Mouse (Mus musculus) limb, embryonic 11.5 days (tissue): ENCODE results near the gene Hspb2. TPM values are rescaled to one million over a fixed set of nuclear protein-coding genes. Genes with fewer than 3 reads are reported as not detected.
A peak's percentile ranks its signal among the peaks of the same experiment; 100 is the strongest.

Experiments
- ATAC-seq: fragments of 200-750 bp; cut with Nextera tagmentation; 2 replicates; pipeline ENCODE4 v1.8.0; 2017; ENCODE audit warnings: low read depth; ENCODE audit not compliant: insufficient number of reproducible peaks, low FRiP score, low TSS enrichment
- DNase-seq: peaks from one replicate; pipeline ENCODE4 v3.0.0-alpha.2; 2015; ENCODE audit warnings: low spot score
- H3K27ac ChIP-seq: fragments of 300-500 bp; sonication (generic); replicated peaks from 2 replicates; pipeline ENCODE4 v1.5.1; 2014; ENCODE audit warnings: low read depth, mild to moderate bottlenecking, low read length
- H3K27me3 ChIP-seq: fragments of 300-500 bp; sonication (generic); 2 replicates; pipeline ENCODE4 v1.6.1; 2014; ENCODE audit warnings: mild to moderate bottlenecking, low read length, mixed read lengths; ENCODE audit not compliant: control insufficient read depth, insufficient read depth
- H3K36me3 ChIP-seq: fragments of 300-500 bp; sonication (generic); 2 replicates; pipeline ENCODE4 v1.6.1; 2014; ENCODE audit warnings: mild to moderate bottlenecking, low read length, moderate library complexity, mixed read lengths; ENCODE audit not compliant: control insufficient read depth, insufficient read depth
- H3K4me1 ChIP-seq: fragments of 300-500 bp; sonication (generic); 2 replicates; pipeline ENCODE4 v1.6.1; 2014; ENCODE audit warnings: low read length, mixed read lengths; ENCODE audit not compliant: control insufficient read depth, insufficient read depth
- H3K4me2 ChIP-seq: fragments of 300-500 bp; sonication (generic); 2 replicates; pipeline ENCODE4 v1.6.1; 2014; ENCODE audit warnings: low read depth, mild to moderate bottlenecking, moderate library complexity; ENCODE audit not compliant: severe bottlenecking
- H3K4me3 ChIP-seq: fragments of 300-500 bp; sonication (generic); 2 replicates; pipeline ENCODE4 v1.5.1; 2014; ENCODE audit warnings: low read depth, low read length
- H3K9ac ChIP-seq: fragments of 300-500 bp; sonication (generic); 2 replicates; pipeline ENCODE4 v1.6.1; 2014; ENCODE audit warnings: mild to moderate bottlenecking, low read length
- H3K9me3 ChIP-seq: fragments of 300-500 bp; sonication (generic); 2 replicates; pipeline ENCODE4 v1.6.1; 2016; ENCODE audit warnings: low read length; ENCODE audit not compliant: control insufficient read depth
- WGBS: fragments of 180-500 bp; shearing (Covaris S2); extraction: QIAGEN DNeasy Blood & Tissue Kit; methylation state at CpG from one replicate; pipeline ENCODE4 v1.1.7; 2014; 5-methylcytosine and 5-hydroxymethylcytosine counted together
- polyA plus RNA-seq: library from polyadenylated mRNA; unstranded; fragments of >200 nt; fragmentation: Nextera tagmentation; extraction: Ambion mirVana; gene quantifications from 2 replicates; pipeline ENCODE4 v1.2.1, GENCODE M21; 2014

Gene Hspb2
- 3.1 and 3.5 TPM in 2 replicates for polyA plus RNA-seq

DNA sequence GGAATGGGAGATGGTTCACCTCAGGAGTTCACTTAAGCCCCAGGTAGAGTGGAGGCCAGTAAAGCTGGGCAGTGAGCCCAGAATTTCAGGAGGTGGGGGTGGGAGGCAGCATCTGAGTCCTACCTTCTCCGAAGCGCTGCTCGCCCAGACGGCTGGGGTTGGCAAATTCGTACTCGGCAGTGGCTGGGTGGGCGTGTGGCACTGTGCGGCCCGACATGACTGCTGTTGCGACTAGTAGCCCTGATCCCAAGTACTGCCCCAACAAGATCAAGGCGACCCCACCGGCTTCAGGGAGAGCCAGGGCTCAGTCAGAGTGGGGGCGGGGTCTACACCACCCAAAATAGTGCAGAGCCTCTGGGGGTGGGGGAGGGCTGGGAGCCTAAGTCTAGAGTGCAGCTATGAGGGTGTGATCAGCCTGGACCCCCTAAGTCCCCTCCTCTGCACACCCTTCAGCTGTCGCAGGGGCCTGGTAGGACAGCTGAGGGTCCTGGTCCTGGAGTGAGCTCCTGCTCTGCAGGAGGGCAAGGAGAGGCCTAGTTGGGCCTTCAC, at the start of gene Hspb2:
Gene Hspb2, minus strand, starts transcription at position 301 of the 549 bp plus-strand sequence.
- ATAC-seq (0 out of 2 replicates have a peak, but pooled peaks have one; percentile 35), DNase-seq (no peak)
- 65% methylated on average over 14 of the region's 14 CpGs for WGBS
- no peaks in the 10 kb centered on the region for H3K4me1 ChIP-seq
- no peak within 1 kb of the TSS for H3K9ac ChIP-seq
- no peaks in the 10 kb centered on the region for H3K36me3 ChIP-seq
- no peaks in the 10 kb centered on the region for H3K9me3 ChIP-seq
- no peak within 1 kb of the TSS for H3K27ac ChIP-seq
- H3K4me3 ChIP-seq: no peak within 1 kb of the TSS
- no peak within 1 kb of the TSS for H3K4me2 ChIP-seq
- H3K27me3 ChIP-seq: no peaks in the 10 kb centered on the region

DNA sequence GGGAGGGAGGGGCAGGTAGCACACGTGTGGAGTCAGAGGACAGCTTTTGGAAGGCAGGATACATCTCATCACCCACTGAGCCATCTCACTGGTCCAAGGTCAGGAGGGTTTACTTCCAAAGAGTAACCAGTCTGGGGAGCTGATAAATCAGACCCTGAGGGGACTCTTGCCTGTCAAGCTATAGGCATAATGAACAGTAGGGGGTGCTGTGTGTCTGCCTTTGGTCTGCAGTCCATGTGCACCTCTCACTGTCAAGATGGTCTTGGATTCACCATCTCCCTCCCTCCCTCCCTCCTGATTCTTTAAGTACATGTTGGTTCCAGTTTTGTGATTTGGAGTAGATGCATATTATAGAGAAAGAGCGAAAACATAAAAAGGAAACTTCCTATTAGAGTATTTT, 48.8 kb upstream of the Hspb2 start:
- Histone ChIP-seq H3K4me2 (no peak overlapping the region), H3K4me3 (no peak overlapping the region), H3K27me3 (no peaks in the 10 kb centered on the region), H3K9ac (no peak overlapping the region), H3K36me3 (peaks cover 3% of the 10 kb centered on the region; the same call in 1 of the 2 replicates), H3K4me1 (no peaks in the 10 kb centered on the region), H3K27ac (no peak overlapping the region), H3K9me3 (no peaks in the 10 kb centered on the region)
- ATAC-seq (no peak), DNase-seq (peak; percentile 31)
- 66% methylated on average over 2 of the region's 2 CpGs for WGBS

DNA sequence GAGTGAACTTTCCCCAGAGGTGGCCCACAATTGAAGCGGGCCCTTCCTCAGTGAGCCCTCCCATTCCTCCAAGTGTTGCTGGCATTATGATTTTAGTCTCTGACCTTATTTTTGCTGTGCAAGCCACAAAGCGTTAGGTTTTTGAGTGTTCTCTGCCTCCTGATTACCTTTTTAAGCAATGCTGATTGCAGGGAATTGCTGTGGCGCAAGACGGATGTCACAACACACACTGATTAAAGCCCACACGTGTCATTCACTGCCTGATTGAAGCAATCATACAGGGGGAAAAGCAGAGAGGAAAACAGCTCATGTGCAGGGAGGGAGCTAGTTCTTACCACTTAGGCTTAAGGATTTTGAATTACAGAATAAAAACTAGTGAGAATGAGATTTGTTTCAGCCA, 46.2 kb upstream of the Hspb2 start:
- no peak overlapping the region for H3K4me3 ChIP-seq
- no peaks in the 10 kb centered on the region for H3K9me3 ChIP-seq
- H3K27me3 ChIP-seq: no peaks in the 10 kb centered on the region
- WGBS: 85% methylated on average over 5 of the region's 5 CpGs
- H3K4me1 ChIP-seq: no peaks in the 10 kb centered on the region
- peaks cover 1% of the 10 kb centered on the region; the same call in 1 of the 2 replicates for H3K36me3 ChIP-seq
- H3K27ac ChIP-seq: no peak overlapping the region
- DNase-seq (no peak), ATAC-seq (no peak)
- H3K9ac ChIP-seq: no peak overlapping the region
- no peak overlapping the region for H3K4me2 ChIP-seq

DNA sequence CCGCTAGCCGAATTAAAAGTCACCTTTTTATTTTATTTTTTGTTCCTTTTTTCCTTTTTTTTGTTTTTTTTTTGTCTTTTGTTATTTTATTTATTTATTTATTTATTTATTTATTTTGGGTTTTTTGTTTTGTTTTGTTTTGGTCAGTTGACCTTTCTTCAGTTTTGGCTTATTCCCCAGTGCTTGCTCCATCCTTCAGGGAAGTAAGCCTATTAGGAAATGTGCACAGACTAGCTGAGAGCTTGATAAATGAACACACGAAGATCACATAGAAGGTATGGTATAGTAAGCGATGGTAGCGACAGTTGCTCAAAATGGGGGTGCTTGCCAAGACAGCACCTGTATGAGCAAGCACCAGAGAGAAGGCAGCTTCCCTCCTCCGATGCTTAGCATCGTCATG, 45.5 kb upstream of the Hspb2 start:
- H3K9me3 ChIP-seq: no peaks in the 10 kb centered on the region
- no peak for DNase-seq
- H3K4me2 ChIP-seq: no peak overlapping the region
- no peak overlapping the region for H3K9ac ChIP-seq
- H3K27ac ChIP-seq: no peak overlapping the region
- H3K4me1 ChIP-seq: no peaks in the 10 kb centered on the region
- no peak for ATAC-seq
- no peaks in the 10 kb centered on the region for H3K27me3 ChIP-seq
- WGBS: 94% methylated on average over 7 of the region's 7 CpGs
- no peak overlapping the region for H3K4me3 ChIP-seq
- H3K36me3 ChIP-seq: peaks cover 2% of the 10 kb centered on the region; the same call in 1 of the 2 replicates

DNA sequence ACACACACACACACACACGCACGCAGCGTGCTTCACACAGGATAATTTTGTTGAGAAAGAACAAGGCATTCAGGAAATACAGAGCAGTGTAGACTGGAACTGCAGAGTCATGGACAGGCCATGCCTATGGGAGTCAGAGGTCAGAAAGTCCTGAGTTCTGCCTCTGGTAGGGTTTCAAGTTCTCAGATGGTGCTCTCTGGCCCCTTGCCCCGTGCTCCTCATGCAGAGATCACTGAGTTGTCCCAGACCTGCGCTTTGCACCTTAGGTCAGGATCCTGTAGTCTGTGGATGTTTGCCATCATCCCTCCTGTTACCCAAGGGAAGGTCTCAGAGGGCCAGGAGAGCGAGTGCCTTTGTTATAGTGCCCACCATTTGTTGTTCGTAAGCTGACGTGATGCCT, 44.6 kb upstream of the Hspb2 start:
- Histone ChIP-seq H3K9me3 (no peaks in the 10 kb centered on the region), H3K4me1 (no peaks in the 10 kb centered on the region), H3K27me3 (no peaks in the 10 kb centered on the region), H3K27ac (no peak overlapping the region), H3K4me3 (no peak overlapping the region), H3K36me3 (peaks cover 3% of the 10 kb centered on the region; the same call in 1 of the 2 replicates), H3K9ac (no peak overlapping the region), H3K4me2 (no peak overlapping the region)
- 84% methylated on average over 8 of the region's 8 CpGs for WGBS
- ATAC-seq (no peak), DNase-seq (no peak)

DNA sequence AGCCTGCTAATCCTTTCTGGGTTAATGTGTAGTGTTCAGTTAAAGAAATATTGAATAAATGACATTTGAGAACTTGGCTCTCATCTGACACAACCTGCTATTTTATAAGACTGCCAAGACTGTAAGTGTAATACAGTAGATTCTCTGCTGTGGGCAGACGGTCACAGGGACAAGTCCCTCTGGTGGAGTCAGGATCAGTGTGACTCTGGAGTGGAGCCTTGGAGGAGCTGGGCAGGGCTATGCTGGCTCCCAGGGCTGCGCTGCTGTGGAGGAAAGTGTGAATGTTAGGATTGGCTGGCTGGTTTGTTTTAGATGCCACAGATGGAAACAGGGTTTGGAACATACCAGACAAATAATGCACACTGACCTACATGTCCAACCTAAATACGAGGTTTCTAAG, 43.1 kb upstream of the Hspb2 start:
- H3K4me2 ChIP-seq: no peak overlapping the region
- 95% methylated on average over 3 of the region's 3 CpGs for WGBS
- ATAC-seq (no peak), DNase-seq (no peak)
- no peak overlapping the region for H3K4me3 ChIP-seq
- no peaks in the 10 kb centered on the region for H3K27me3 ChIP-seq
- H3K4me1 ChIP-seq: no peaks in the 10 kb centered on the region
- H3K27ac ChIP-seq: no peak overlapping the region
- H3K36me3 ChIP-seq: peaks cover 6% of the 10 kb centered on the region; the same call in 1 of the 2 replicates
- no peak overlapping the region for H3K9ac ChIP-seq
- no peaks in the 10 kb centered on the region for H3K9me3 ChIP-seq

DNA sequence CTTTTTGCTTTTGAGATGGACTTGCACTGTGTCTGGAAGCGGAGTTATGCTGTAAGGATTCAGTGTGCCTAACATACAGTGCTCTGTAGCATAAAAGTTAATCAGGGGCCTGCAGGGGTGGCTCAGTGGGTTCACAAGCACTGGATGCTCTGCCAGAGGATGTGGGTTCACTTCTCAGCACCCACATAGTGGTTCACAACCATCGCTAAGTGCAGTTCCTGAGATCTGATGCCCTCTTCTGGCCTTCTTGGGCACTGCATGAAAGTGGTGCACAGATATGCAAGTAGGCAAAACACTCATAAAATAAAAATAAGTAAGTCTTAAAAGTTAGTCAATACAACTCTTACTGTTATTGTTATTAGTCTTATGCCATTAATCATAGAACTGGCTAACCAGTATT, 30.0 kb upstream of the Hspb2 start:
- Histone ChIP-seq H3K9me3 (no peaks in the 10 kb centered on the region), H3K4me1 (no peaks in the 10 kb centered on the region), H3K36me3 (peaks cover 17% of the 10 kb centered on the region), H3K27ac (no peak overlapping the region), H3K4me2 (no peak overlapping the region), H3K9ac (no peak overlapping the region), H3K27me3 (no peaks in the 10 kb centered on the region), H3K4me3 (no peak overlapping the region)
- WGBS: 84% methylated on average over 2 of the region's 2 CpGs
- DNase-seq (peak; percentile 59), ATAC-seq (no peak)

DNA sequence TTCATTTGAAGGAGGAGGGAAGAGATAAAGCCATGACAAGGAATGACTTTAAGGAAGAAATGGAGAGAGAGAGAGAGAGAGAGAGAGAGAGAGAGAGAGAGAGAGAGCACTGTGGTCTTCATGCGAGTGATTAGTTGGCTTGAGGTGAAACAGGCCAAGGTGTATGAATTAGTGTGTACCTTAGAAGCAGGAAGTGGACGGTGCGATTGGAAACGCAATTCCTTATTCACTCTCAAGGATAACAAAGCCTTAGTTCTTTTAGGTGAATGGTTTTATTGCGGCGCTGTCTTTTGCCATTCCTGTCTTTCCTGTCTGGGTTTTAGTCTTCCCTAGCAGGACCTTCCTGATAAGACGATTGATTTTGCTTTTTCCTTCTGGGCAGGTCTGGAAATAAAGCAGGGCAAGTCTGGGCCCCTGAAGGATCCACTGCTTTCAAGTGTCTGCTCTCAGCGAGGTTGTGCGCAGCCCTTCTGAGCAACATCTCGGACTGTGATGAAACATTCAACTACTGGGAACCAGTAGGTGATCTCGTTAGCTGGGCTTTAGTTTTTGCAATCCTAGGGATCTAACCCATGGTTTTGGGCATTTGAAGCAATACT, 24.1 kb upstream of the Hspb2 start:
- ATAC-seq: no peak
- H3K4me3 ChIP-seq: peak overlapping the region; percentile 87
- no peaks in the 10 kb centered on the region for H3K9me3 ChIP-seq
- H3K27ac ChIP-seq: no peak overlapping the region
- no peak for DNase-seq
- peaks cover 2% of the 10 kb centered on the region; the same call in 1 of the 2 replicates for H3K36me3 ChIP-seq
- WGBS: 58% methylated on average over 11 of the region's 11 CpGs
- H3K4me2 ChIP-seq: peak overlapping the region; percentile 69
- H3K9ac ChIP-seq: no peak overlapping the region; the same call in 1 of the 2 replicates
- no peaks in the 10 kb centered on the region for H3K27me3 ChIP-seq
- peaks cover 7% of the 10 kb centered on the region; the same call in 1 of the 2 replicates for H3K4me1 ChIP-seq
